Mouse (Mus musculus): ENCODE measurements at regions not wholly inside any gene's neighbourhood (a gene's known extent, or its start where the extent isn't known, plus 50 kb on each side); places are given as distances from the start of the nearest gene placed in this dataset.

DNA sequence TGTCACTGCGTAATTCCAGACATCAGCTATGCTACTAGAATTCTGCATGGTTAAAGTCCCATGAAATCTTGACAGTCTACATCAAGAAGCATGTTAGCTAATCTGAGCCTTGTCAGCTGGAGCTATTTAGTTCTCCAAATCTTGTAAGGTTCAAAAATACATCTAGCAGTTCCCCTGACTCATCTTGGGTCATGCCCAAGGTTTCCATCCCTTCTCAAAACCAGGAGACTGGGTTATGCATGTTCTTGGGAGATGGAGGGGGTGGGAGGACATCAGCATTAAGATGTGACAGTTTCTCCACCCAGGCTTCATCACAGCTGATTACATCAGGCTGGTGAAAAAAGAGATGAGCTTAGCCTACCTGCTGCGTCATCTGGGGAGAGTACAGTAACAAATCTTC lies 495.3 kb upstream of the 4930452B06Rik start:
- DNase-seq: peak; percentile 13

DNA sequence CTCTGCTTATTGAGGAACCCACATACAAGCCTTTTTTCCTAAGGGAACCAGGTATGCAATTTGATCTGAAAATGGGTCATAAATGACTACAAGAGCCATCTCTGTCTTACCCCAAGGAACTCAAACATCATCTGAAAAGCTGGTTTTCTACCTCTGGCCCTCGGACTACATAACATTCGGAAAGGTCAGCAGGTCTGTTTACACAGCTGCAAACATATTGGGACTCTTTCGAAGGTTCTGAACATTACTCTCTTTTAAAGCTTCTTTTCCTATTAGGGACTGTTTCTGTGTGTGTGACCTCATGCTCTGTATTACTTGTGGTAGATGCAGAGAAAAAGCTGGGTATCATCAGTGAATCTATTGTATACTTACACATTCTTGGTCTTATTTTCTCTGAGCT lies 491.9 kb upstream of the 4930452B06Rik start:
- no peak for DNase-seq

DNA sequence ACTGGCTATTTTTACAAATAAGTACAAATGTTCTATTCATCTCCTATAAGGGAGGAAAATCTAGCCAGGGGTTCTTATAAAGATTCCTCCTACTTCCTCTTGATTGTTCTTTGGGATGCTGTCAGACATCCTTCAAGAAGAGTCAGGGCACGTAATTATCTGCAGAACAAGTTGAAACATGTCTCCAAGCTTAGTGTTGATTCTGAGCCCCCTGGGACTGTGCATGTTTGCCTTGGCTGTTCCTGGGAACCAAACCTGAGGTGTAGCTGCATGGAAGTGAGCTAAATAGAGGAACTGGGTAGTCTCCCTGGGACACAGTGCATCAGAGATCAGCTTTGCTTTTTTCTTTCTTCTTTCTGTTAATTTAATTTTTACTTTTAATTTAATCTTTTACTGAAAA lies 484.8 kb upstream of the 4930452B06Rik start:
- DNase-seq: no peak

DNA sequence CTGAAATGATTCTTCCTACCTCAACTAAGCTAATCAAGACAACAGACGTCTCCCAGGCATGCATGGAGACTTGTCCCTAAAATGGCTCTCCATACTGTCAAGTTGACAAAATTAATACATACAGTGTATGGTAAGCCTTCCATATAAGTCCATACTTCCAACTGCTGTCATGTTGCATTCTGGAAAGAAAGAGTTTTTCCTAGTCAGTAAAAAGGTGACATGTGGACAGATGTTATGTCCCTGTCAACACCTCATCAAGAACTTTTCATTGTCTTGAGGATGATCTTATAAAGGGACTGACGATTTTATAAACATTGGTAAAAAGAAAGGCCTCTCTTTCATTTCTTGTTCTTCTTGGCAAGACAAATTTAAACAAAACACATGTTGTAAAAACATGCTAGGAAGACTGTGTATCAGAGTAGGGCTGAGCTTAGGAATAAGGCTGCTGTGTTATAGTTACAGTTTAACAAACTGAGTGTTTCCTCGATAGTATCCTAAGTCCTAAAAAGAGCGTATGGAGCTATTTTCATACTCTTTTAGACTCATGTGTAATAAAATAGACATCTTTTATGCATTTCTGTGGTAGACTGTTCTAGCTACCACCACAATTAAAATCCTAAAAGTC lies 480.7 kb upstream of the 4930452B06Rik start:
- no peak for DNase-seq

DNA sequence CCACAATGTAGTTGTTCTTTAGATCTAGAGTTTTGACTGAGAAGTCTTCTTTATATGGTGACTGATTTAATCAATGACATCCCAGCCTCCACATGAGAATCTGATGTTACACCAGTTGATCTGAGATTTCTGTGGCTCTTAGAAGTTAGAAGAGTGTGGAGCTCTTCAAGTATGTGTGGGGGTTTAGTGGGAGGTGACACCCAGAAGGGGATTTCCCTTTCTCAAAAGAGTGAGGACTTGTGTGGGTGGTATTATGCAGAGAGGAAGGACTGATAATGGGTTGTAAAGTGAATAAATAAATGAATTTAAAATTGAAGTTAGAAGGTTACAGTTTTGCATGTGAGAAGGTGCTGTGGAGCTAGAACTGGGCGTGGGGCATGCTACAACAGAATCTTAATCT lies 439.7 kb upstream of the 4930452B06Rik start:
- no peak for DNase-seq

DNA sequence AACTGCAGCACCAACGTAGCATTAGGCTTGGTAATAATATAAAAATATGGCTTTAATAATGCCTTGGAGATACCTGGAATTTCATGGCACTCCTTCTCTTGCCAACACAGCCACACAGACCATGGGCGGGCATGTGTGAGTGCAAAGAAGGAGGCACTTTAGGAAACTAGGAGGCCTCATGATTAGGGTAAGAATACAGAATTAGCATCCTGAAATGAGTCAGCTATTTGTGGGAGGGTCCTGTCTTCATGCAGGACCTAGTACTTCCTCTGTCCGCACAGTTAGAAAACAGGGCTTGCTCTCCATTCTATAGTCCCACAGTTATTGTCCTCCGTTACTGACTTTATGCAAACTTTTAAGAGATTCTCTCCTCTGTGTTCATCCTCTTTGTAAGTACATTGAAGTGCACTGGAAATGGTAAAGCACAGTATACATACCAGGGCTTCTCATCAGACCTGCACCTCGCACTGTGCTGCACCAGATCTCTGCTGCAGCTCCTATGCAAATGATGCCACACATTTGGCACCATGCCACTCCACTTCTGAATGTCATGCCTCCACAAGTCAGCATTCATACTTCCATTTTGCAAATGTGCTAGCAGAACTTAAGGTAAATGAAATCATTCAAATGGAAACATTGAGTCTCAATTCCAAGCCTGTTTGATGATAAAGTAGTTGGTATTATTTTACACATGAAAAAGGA lies 423.7 kb upstream of the 4930452B06Rik start:
- no peak for DNase-seq

DNA sequence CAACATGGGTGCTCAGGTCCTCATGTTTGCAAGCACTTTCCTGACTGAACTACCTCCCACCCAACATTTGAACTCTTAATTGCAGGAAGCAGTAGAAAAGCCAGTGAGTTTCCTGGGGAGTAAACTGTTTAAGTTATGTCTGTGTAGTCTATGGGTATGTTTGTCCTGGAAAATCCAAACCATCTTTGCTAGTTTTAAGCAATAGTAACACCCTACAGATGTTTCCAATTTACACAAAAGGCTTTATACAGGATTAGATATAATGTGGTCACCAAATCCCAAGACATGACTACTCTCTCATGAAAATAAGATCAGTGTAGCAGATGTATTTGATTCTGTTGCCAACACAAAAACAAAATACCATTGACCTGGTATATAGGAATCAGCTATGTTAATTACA lies 421.1 kb upstream of the 4930452B06Rik start:
- DNase-seq: no peak

DNA sequence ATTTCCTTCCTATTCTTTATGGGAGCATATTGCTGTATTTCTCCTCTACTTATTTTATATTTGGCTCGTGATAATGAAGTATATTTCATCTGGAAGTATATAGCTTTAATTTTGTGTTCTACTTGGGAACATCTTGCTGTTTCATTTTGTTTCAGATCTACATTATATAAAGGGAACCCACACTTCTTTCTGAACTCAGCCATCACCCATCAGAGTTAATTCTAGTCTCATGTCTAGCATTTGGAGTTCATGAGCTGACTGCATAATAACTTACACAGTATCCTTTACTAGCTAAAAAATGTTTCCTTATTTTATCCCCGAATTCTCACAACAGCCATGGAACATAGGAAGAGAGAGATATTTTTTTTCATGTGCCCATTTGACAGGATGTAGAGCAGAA lies 413.6 kb upstream of the 4930452B06Rik start:
- DNase-seq: no peak

DNA sequence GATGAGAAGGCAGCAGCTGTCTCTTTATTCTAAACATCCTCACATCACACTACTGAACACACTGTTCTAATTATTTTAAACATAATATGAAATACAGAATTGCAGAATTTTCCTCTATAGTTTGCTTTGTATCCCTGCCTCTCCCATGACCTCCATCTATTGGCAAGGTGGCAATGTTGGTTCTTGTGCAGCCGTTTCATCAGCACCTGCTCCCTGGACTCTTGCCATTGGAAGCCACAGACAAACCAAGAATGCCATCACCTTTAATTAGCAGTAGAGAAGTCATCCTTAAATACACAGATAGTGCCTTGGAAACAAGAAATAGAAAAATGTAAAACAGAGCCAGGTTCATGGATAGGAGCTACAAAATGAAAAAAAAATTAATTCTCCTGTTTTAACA lies 413.0 kb upstream of the 4930452B06Rik start:
- no peak for DNase-seq

DNA sequence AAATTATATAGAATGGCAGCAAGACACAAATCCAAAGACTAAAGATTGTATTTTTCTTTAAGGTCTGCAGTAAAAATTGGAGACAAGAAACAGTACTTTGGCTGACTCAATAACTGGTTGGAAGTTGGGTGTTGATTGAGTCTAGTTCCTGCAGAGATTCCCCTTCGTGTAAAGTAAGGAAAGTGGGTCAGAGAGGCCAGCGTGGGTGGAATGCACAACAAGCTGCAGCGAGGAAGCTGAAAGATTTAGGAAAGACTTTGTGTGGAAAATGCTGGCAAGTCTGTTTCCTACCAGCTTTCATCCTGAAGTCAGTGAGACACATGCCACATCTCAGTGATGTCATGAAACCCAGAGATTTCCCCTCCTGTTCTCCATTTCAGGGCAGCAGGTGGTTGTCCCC lies 405.1 kb upstream of the 4930452B06Rik start:
- DNase-seq: peak; percentile 67

DNA sequence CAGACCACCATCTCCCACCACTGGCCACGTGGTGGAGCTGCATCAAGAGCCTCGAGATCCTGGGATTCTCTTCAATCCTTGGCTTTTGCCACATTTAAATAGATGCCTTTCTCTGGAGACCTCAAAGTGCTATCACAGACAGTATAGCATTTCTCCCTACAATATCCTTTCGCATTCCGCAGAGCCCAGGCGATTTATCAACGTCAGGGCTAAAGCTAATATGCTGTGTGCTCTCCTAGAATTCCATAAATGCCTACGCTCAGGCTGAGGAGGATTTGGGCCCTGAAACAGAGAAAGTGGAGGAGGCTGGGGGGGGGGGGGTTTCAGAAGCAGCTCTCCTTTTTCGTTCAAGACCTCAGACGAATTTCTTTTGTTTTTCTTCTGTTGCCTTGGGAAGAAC lies 394.0 kb upstream of the 4930452B06Rik start:
- DNase-seq: no peak

DNA sequence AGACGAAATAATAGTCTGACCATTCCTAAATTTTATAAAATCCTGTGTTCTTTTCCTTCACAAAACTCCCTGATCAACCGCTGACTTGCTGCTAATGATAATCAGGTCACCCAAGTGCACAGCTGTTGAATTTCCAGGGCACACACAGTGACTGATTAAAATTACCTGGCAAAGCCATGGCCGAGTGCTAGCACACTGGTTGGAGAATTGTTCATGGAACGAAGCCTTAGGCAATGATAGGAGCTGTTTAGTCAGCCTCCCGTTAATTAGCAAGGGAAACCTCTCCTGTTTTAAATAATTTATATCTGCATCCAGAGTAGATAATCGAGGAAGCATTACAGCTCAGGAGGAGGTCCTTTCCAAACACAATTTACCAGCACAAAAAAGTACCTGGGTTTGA lies 362.8 kb upstream of the 4930452B06Rik start:
- no peak for DNase-seq

DNA sequence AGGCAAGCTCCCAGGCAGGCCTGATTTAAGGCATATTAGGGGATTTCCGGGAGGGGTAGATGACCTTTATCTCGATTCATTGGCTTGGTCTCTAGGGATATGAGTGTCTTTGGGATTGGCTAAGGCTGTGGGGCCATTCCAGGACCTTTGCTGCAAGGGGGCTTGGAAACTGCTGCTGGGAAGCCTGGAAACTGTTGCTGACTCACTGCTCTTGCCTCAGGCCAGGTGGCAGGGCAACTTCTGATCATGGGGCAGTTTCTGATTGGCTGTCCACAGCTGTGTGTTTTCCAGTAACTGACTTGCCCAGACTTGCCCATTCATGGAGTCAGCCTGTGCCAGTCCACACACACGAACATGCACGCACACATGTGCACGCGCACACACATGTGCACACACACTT lies 349.8 kb upstream of the 4930452B06Rik start:
- no peak for DNase-seq

DNA sequence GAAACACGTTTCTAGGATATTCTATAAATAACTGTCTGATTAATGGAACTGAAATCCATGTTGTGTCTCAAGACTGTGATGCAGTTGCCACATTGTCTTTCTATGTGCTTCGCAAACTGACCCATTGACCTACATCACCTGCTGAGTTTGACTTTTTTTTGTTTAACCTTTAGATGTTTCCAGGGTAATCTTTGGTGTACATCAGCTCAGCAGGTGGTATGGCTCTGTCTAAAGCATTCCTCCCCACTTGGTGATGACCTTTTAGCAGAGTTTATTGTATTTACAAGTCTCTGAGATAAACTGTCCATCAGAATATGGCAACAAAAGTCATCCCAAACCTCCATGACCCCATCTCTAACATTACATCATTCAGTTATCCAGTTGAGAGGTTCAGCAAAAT lies 337.0 kb upstream of the 4930452B06Rik start:
- DNase-seq: no peak

DNA sequence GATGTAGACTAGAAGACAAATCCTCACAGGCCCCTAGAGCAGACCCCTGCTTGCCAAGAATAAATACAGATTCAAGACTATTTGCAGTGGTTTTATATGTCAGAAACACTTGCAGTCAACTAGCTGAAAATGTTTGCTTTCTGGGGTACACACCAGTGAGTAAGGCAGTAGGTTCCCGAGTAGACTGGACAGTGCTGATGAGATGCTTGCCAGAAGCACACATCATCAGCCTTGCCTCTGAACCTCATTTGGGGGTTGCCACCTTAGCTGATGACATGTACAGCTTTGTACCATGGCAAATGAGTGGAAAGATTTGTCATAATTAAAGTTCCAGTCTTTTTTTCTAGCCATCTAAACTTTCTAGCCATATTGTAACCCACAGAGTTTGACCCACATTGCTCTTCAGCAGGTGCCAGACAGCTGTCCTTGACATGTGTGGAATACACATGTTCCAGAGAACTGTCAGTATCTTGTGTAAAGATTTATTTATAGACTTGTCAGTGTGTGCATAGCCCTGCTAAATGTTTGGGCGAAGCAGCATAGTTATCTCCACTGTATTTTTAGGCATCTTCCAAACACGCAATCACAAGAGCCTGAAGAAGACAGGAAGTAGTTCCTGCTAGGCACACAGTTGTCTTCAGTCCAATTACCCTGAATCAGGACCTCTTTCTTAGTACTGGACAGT lies 334.5 kb upstream of the 4930452B06Rik start:
- no peak for DNase-seq

DNA sequence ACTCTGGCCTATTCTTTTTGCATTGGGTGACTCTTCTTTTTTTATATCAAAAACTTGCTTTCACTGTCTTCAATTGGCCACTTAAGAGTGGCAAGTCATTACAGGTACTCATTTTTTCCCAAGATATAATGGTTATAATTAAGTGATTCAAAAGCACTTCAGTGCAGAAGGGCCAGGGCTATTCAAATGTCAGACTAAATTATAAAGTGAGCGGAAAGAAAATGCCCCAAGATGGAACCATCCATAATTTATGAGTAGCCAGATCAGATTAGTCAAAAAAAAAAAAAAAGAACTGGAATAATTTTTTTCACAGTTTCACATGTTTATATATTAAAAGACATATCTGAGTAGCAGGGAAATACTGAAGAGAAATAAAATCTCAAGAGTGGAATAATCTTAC lies 333.8 kb upstream of the 4930452B06Rik start:
- no peak for DNase-seq

DNA sequence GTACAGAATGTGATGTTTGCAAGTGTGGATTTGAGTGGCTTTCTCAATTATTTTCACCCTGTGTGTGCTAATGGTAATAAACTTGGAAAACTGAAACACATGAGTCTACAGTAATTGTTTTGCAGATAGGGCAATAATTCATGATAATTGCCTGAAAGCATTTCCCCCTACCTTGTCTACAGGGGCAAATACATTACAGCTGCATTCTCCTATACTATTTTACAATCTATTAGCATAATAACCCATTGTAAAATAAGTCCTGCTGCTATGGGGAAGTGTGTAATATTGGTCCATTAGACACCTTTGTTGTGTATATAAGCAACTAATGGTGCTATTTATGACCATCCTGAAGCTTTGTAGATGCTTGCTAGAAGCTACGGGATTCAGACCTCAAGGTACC lies 327.4 kb upstream of the 4930452B06Rik start:
- no peak for DNase-seq

DNA sequence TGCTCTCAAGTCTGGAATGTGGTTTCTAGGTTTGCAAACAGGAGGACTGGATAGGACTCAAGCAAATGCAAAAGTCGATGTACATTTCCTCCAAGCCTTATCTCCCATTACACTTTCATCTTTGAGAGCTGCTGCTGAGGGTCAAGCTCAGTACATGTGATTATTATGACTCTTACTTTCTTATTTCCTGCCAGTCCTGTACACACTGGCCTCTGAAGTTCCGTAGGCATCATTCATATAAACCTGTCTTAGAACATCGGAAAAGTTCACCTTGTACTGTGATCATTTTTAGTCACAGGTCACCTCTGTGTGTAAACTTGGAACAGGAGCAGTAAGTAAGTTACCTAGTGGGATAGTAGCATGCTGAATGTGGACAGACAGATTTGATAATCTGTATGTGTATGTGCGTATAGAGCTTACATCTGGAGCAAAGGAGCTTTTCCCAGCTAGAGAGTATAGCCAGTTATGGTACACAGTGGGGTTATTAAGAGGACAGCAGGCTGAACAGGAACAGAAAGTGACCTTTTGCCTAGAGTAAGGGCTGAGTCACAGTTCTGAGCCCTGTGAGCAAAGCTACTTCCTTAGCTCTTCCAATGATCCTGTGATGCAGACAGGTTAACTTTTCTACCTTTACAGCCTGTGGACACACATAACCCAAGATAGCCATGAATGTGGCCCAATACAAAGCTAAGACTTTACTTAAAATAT lies 319.2 kb upstream of the 4930452B06Rik start:
- no peak for DNase-seq

DNA sequence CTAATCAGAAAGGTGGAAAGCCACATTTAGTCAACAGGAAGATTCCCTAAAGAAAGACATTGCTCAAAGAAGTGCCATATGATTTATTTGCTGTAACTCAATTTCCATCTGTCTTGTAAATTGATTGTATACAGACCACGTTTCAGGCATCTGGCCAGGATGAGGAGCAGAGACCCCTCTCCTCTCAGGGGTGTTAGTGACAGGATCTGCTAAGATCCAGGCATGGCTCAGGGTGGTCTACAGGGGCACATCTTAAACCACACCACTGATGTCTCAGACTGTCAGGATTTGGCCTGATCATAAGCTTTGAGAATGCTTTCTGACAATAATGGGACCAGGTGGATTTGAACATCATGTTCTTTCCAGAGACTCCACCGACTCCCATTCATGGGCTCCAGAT lies 295.5 kb upstream of the 4930452B06Rik start:
- DNase-seq: no peak

DNA sequence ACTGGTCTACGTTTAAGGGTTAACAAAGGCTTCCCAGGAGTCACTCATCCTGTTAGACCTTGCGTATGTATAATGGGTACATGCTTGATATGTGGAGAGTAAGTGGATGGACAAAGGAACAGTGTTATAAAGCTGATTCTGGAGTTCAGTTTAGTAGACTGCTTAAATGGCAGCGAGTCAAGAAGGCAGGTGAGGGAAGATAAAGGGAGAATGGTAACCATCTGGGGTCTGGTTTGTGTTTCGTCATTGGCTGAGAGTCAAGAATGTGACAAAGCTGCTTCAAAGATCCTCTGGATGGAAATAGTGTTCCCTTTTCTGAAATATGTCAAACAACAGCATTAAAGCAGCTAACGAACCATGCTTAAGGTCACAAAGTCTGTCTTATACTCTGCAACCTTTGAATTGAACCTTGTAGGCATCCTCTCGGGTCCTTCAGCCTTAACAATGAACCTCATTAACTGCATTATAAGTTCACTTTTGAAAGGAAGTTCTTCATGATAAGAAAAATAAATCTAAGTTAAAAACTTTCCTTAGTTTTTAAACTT lies 286.9 kb upstream of the 4930452B06Rik start:
- DNase-seq: no peak

DNA sequence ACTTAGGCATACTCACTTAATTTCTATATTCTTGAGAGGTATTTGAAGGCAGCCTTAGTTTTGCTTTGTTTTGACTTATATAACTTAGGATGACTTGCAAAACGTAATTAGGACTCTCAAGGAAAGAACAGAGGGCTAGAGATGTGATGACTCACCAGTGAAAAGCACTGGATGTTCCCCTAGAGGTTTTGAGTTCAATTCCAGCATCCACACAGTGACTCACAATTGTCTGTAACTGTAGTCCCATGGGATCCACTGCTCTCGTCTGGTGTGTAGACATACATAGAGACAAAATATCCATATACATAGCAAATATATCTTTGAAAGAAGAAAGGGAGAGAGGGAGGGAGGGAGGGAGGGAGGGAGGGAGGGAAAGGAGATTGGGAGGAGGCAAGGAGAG lies 282.7 kb upstream of the 4930452B06Rik start:
- peak; percentile 5 for DNase-seq

DNA sequence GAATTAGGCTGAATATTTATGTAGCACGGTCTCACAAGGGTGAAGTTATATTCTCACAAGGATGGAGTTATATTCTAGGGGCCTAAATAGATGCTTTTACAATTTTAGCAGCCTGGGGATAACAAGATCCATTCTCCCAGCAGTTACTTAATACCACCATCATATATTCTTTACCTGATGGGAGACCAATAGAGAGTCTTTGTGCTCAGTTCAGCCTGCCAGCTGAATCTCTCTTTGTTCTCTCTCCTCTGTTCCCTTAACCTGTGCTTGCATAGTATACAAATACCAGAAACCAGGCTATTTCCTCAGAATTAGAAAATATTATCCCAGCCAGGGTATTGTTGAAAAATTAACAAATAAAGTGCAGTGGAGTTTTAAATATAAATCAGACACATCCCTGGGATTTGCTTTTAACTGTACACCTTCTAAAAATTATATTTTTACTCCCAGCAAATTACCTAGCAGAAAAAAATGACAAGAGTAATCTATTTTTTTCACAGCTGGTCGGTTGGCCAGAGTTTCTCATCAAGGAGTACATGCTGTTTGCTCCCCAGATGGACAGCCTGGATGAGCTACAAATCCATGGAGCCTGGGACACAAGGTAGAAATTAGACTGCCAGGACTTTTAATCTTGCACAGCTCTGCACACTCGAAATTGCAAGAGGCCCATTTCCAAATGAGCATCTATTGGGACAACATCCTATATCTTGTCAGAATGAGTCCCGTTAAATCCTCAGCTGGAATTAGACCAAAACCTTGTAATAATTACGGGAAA lies 281.0 kb upstream of the 4930452B06Rik start:
- no peak for DNase-seq

DNA sequence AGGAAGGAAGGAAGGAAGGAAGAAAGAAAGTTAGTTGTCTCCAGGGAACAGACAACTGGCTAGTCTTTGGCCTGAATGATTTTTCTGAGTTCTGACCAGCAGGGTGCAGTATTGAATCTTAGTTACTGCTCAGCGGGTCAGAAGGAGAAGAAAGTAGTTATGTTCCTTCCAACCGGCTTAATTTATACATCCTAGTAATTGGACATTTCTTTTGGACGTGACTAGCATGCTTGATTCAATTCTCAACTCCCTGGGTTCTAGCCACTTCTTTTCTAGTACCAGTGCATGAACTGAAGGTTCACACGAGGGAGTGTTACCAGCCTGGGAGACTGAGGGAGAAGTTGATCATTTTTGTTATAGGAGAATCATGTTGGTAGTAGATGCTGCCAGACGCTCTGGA lies 269.1 kb upstream of the 4930452B06Rik start:
- DNase-seq: peak; percentile 51

Measured in right cerebral cortex, adult 18-20 months (tissue).